In genomic region chr4:57845031-57845431, GRCm38 (mm10) we compare ENCODE assay signal across 7 mouse cellular contexts.
DNase-seq lines count a peak whose midpoint lies in the region; ATAC-seq and TF ChIP-seq lines count a peak whose summit lies in the region.

No protein-coding gene starts in this region.

- WGBS in hindbrain, embryonic 12.5 days = under 1% methylated on average over 10 of the region's 10 CpGs
- 4% methylated on average over 10 of the region's 10 CpGs for WGBS in limb, embryonic 14.5 days

- peaks cover 41% of the 10 kb centered on the region for H3K4me1 ChIP-seq in hindbrain, embryonic 12.5 days
- peaks cover 35% of the 10 kb centered on the region for H3K4me1 ChIP-seq in limb, embryonic 14.5 days (ENCODE audit: control insufficient read depth, insufficient read depth, low read length)

- H3K36me3 ChIP-seq in hindbrain, embryonic 12.5 days = peaks cover 2% of the 10 kb centered on the region; the same call in 1 of the 2 replicates
- H3K36me3 ChIP-seq in limb, embryonic 14.5 days (ENCODE audit: control insufficient read depth, insufficient read depth, low read length) = peaks cover 3% of the 10 kb centered on the region; the same call in 1 of the 2 replicates
- H3K36me3 ChIP-seq in myocyte (ENCODE audit: control insufficient read depth, insufficient read depth) = peaks cover 5% of the 10 kb centered on the region

- H3ac ChIP-seq in myocyte (ENCODE audit: control insufficient read depth, insufficient read length) = no peak overlapping the region

- H3K9ac ChIP-seq in hindbrain, embryonic 12.5 days = peak overlapping the region; percentile 49
- peak overlapping the region; percentile 52 for H3K9ac ChIP-seq in limb, embryonic 14.5 days (ENCODE audit: low read depth, low read length, severe bottlenecking)

- peak overlapping the region; percentile 85 for H3K27ac ChIP-seq in hindbrain, embryonic 12.5 days
- H3K27ac ChIP-seq in limb, embryonic 14.5 days (replicated peaks; ENCODE audit: low read depth, low read length) = peak overlapping the region; percentile 88

- H3K27me3 ChIP-seq in hindbrain, embryonic 12.5 days = no peaks in the 10 kb centered on the region
- no peaks in the 10 kb centered on the region for H3K27me3 ChIP-seq in limb, embryonic 14.5 days (ENCODE audit: control insufficient read depth, insufficient read depth, low read length)
- H3K27me3 ChIP-seq in myocyte (ENCODE audit: control insufficient read depth, insufficient read depth, insufficient read length) = no peaks in the 10 kb centered on the region

- H3K4me2 ChIP-seq in hindbrain, embryonic 12.5 days (replicated peaks) = peak overlapping the region; percentile 43
- peak overlapping the region; percentile 50 for H3K4me2 ChIP-seq in limb, embryonic 14.5 days (replicated peaks; ENCODE audit: low read depth, low read length, severe bottlenecking)
- peak overlapping the region; percentile 88 for H3K4me2 ChIP-seq in myocyte (ENCODE audit: low read depth)

- peaks cover 73% of the 10 kb centered on the region for H3K79me2 ChIP-seq in myocyte (ENCODE audit: control insufficient read depth, insufficient read depth)

- H3K4me3 ChIP-seq in hindbrain, embryonic 12.5 days = peak overlapping the region; percentile 23
- peak overlapping the region; percentile 36 for H3K4me3 ChIP-seq in limb, embryonic 14.5 days (replicated peaks; ENCODE audit: low read length)
- H3K4me3 ChIP-seq in myocyte = peak overlapping the region; percentile 43

- TF ChIP-seq POLR2A in limb, embryonic 14.5 days (IDR thresholded peaks at IDR 0.05; ENCODE audit: borderline replicate concordance, extremely low read depth, insufficient read depth, insufficient read length) = 0 out of 2 replicates have a peak, but pooled peaks have one; percentile 37
- TF ChIP-seq POLR2A in myocyte (IDR thresholded peaks at IDR 0.05; ENCODE audit: insufficient read length, low read depth) = peak; percentile 49

- ATAC-seq in hindbrain, embryonic 12.5 days (ENCODE audit: low FRiP score) = peak; percentile 80
- peak; percentile 51 for ATAC-seq in limb, embryonic 14.5 days (ENCODE audit: low FRiP score, low read depth)

- H3K9me3 ChIP-seq in hindbrain, embryonic 12.5 days (replicated peaks) = no peaks in the 10 kb centered on the region
- H3K9me3 ChIP-seq in limb, embryonic 14.5 days (ENCODE audit: control insufficient read depth, low read length) = no peaks in the 10 kb centered on the region

- DNase-seq in Muller cell, postnatal 12 days (ENCODE audit: inconsistent ontology term) = peak; percentile 97
- DNase-seq in adrenal gland, postnatal 25 days = peak; percentile 86
- DNase-seq in frontal cortex, postnatal 14 days (ENCODE audit: low spot score in 2 of 2) = peak; percentile 29 to 33
- DNase-seq in limb, embryonic 14.5 days (ENCODE audit: low spot score) = peak; percentile 77
- DNase-seq in urinary bladder, postnatal 10 days (ENCODE audit: low spot score) = peak; percentile 21

TF ChIP-seq in myocyte, 11 proteins besides CTCF, POLR2A, EP300 and RAD21:
- TF ChIP-seq SRF (IDR thresholded peaks at IDR 0.05; ENCODE audit: control insufficient read depth, insufficient read length, low read depth) (peak; percentile 92), TCF3 (IDR thresholded peaks at IDR 0.05; ENCODE audit: insufficient read length, low read depth) (no peak)
TF ChIP-seq in myocyte: peak in this region for 1.

Comparison
In these comparisons a context has a peak if more than half of its experiments do, and no peak if none do; other contexts are left out.
1. Peak in every context shown above with its lines: DNase-seq, ATAC-seq, H3K4me3 ChIP-seq and H3K27ac ChIP-seq.
2. DNase-seq: peak in every context shown above with its lines; median percentile 97 in Muller cell, postnatal 12 days; 86 in adrenal gland, postnatal 25 days; 77 in limb, embryonic 14.5 days; 31 in frontal cortex, postnatal 14 days; 21 in urinary bladder, postnatal 10 days.